Mouse (Mus musculus) megakaryocyte, adult 5-6 weeks (primary cell): Measurements from ENCODE around the gene Ppp1r9a. TPM values are rescaled to one million over a fixed set of nuclear protein-coding genes. Genes with fewer than 3 reads are reported as not detected.

Experiments
- ATAC-seq: 2 replicates; pipeline ENCODE4 v1.8.0; 2016; ENCODE audit warnings: mild to moderate bottlenecking, inconsistent platforms; ENCODE audit not compliant: poor library complexity, severe bottlenecking
- total RNA-seq, 2 experiments: library from RNA; stranded (forward) in 1 of 2; stranded (reverse) in 1 of 2; fragments of 153-499, 151-499 nt in 1 of 2; fragments of 221-1000, 200-1000 nt in 1 of 2; gene quantifications; 2 replicates each; pipeline versions ENCODE4 v1.2.3 to v1.2.4; 2015 to 2017

The Ppp1r9a gene
- total RNA-seq, 2 experiments from 2014 or later, result 0.13 to 0.40 TPM

- ATAC-seq, result no peak
Measured at GRCm38 (mm10) chr6:5037225-5037624, 134.5 kb downstream of the Ppp1r9a start.

- no peak for ATAC-seq
Measured at GRCm38 (mm10) chr6:5038140-5038749, 135.5 kb downstream of the Ppp1r9a start.

DNA sequence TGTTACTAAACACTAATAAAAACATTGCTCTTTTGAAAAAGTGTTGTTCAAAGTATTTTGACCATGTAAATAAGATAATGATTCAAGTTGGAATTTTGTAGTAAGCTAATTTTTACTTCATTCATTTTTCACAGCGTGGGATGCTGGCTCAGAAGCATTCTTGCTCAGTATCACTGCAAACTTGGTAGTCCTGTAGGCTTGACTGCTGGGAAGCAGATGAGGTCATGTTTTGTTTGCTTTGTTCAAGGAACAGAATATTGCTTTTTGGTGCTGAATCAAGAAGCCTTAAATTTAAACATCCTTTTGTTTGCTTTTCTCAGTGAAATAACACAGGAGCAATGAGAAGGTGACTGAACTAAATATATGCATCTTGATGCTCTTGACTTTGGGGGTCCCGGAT, 136.6 kb downstream of the Ppp1r9a start:
- no peak for ATAC-seq

GRCm38 (mm10) chr6:5045854-5046253, 143.1 kb downstream of the Ppp1r9a start:
- no peak for ATAC-seq

GRCm38 (mm10) chr6:5048025-5048424, 145.3 kb downstream of the Ppp1r9a start:
- no peak for ATAC-seq

GRCm38 (mm10) chr6:5052309-5052708, 149.6 kb downstream of the Ppp1r9a start:
- peak; percentile 83 for ATAC-seq

DNA sequence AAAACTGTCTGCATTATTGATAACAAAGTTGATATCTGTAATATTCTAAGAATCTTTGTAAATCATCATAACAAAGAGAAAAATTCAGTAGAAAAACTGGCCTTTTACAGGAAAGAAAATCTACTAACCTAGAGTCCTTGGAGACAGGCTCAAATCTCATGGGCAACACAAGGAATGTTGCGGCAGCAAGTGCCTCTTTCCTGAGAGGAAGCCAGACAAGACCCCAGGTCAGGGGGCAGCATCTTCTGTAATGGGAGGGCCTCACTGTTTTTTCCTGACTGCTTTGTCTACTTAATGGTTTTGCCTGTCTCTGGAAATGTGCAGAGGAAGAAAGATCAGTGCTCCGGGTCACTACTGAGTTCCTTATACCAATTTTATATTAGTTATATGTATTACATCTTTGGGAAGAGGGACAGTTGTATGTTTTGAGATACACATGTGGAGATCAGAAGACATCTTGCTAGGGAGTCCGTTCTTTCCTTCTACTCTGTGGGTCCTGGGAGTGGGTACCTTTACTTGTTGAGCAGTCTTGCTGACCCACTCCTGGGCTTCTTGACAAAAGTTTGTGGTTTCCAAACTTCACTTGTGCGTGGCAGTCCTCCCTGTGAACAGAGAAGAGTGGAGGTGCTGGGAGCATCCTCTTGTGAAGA, 151.9 kb downstream of the Ppp1r9a start:
- ATAC-seq, result no peak

GRCm38 (mm10) chr6:5074736-5075135, 172.0 kb downstream of the Ppp1r9a start:
- ATAC-seq, result no peak

DNA sequence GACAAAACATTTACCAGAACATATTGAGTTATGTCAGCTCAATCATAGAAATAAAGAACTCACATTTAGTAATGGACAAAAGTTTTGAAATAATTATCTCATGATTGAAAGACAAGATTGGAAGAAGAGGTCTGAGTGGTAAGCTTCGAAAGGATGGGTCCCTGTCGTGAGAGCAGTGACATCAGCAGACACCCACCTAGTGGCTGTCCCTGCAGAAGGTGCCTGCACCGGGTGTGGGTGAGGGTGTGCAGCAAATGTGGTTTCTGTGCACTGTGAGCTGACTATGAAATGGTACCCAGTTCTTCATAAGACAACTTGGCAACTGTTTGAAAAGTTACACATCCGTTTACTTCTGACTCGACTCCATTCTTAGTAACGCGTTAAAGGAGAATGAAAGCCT, 173.0 kb downstream of the Ppp1r9a start:
- ATAC-seq, result no peak

DNA sequence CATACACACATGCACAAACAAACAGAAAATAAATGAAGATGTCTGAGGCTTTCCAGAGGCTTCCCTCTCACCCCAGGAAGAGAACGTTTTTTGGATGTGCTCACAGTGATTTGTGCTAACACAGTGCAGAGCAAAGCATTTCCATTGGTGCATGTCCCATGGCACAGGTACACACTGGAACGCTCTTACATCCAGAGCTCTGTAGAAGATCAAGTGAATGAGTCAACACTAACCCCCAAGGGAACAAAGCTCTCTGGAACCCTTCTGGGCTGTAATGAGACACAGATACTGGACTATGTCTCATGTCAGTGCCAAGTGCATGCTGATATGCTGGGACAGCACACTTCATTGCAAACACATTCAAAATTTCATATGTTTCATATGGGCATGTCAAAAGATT, 175.3 kb downstream of the Ppp1r9a start:
- no peak for ATAC-seq

DNA sequence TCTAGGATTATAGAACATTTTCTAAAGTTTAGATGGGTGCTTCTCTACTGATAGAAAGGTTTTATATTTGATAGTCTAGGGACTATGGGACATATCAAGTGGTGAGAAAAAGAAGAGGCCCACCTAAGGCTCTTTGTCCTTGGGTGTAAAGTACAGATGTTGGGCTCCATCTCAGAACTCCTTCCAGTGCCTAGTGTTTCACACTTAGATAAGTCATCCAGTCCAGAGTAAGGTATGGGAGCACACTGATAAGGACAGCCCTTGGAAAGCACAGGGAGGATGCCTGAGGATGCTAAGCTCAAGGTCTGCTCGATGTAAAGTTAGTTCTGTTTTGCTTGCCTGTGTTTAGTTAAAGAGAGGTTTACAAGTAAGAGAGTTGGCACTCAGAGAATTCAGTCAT, 176.4 kb downstream of the Ppp1r9a start:
- ATAC-seq, result no peak

GRCm38 (mm10) chr6:5080094-5080493, 177.4 kb downstream of the Ppp1r9a start:
- ATAC-seq, result no peak

- ATAC-seq, result no peak
Measured at GRCm38 (mm10) chr6:5080496-5080895, 177.8 kb downstream of the Ppp1r9a start.

DNA sequence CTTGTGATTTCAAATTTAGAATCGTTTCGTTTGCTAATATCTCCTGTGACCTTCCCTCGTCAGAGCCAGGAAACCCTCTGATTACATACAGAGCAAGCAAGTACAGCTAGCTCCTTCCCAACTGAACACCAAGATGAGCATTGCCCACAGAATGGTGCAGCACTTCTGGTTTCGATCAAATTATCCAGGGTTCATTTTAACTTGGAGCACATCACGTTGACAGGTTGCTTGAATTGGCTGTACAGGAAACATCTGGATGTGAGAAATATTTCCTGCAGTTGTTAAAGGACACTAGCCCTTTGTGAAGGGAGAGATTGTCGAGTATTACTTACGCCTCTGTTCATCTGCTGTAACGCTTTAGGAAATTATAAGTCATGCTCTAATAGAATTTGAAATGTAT, 178.4 kb downstream of the Ppp1r9a start:
- ATAC-seq, result no peak

DNA sequence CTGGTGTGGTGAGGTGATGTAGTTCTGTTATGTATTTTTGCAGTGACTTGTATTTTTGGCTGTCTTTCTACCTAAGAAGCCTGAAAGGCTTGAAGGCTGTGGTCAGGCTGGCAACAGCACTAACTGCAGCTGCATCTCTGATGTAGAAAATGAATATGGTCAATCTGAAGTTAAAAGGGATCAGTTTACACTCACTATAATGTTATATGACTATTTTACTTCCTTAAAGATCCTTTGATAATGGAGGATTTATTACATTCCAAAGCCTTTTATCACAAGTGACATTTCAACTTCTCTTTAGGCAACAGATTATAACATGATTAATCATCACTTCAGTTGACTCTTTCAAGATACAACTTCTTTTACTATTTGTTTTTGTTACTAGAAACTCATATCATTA, 179.4 kb downstream of the Ppp1r9a start:
- no peak for ATAC-seq

GRCm38 (mm10) chr6:5082740-5083139, 180.0 kb downstream of the Ppp1r9a start:
- no peak for ATAC-seq

DNA sequence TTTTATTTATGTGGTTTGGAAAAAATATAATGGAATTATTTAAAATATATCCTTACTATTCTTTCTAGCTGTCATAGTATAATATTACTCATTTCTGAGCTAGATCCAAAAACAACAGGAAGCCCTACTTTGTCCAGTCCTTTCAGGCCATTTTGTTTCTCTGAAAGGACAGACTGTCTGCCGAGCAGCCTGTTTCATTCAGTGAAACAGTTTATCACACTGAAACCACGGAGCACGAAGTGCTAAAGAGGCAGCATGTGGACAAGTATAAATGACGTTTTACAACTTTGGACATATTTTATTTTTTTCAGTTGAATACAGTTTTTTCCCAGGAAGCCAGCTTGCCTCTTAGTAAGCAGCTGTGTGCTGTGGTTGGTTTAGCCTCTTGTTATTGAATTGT, 181.2 kb downstream of the Ppp1r9a start:
- no peak for ATAC-seq

DNA sequence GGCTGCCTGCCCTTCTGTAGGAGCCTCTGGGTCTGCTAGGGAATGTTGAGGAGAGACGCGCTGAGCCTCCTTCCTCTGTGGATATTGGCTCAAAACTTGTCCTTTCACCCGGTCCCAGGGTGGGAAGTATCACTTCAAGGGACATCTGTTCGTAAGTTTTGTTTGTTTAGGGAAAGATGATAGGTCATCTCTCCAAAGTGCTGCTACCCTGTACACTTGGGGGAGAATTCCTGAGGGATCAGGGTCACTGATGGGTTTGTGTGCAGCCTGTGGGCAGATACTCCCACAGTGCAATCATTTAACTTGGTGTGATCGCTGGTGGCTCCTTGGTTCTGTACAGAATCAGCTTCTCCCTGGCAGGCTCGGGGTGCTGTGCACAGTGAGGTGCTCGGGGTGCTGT, 189.2 kb downstream of the Ppp1r9a start:
- ATAC-seq, result no peak

- peak; percentile 63 for ATAC-seq
Measured at GRCm38 (mm10) chr6:5092795-5093194, 190.1 kb downstream of the Ppp1r9a start.

- ATAC-seq, result peak; percentile 82
Measured at GRCm38 (mm10) chr6:5093516-5093915, 190.8 kb downstream of the Ppp1r9a start.

- ATAC-seq, result no peak
Measured at GRCm38 (mm10) chr6:5095365-5095973, 192.8 kb downstream of the Ppp1r9a start.

DNA sequence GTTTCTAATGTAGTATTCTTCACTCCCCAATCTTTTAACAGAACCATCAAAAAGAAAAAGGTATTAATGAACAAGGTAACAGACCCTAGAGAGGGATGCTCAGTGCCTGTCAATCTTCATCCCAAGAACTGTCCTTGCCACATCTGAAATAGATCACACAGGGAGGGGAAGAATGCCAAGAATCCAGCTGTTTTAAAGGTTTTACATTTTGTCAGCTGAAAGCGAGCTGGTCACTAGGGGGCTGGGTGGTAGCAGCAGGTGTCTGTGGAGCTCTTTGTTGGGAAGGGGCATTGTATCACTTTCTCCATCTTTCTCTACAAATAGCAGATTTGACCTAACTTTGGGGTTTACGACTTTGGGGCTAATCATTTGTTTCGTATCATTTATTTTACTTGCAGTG, 194.6 kb downstream of the Ppp1r9a start:
- ATAC-seq, result no peak
